Mouse (Mus musculus) T-helper 2 cell (primary cell): Measurements from ENCODE around the gene Mthfr.

Experiments used
- in situ Hi-C: fragments of 300-600 bp; cut with MboI, MseI; formaldehyde crosslinking; loops from one replicate; pipeline ENCODE4 v1.15.1; 2025; ENCODE audit warnings: high pct_unique_total_duplicates

Gene Mthfr

DNA sequence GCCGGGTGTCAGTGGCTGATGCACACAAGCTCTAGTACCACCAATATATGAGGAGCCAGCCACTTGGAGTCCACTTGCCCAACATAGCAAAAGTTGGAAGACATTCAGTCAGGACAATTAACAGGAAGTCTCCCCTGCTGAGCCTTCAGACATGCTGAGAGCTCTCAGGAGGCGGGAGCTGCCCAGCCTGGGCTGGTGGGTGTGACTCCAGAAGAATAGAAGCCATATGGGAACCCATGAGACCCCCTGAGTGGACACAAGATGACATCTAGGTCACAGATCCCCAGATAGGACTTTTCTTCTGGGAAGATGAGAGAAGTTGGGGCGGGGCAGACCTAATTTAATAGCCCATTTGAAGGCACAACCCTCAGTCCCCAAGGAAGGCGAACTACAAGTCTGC, 50.3 kb downstream of the Mthfr start:
- in situ Hi-C loops: no loop called here

- in situ Hi-C loops: no loop called here
These were observed 52.3 kb downstream of the Mthfr start for GRCm38 (mm10) chr4:148091181-148091580.

GRCm38 (mm10) chr4:148092551-148093271, 53.8 kb downstream of the Mthfr start:
- in situ Hi-C loops: no loop called here

DNA sequence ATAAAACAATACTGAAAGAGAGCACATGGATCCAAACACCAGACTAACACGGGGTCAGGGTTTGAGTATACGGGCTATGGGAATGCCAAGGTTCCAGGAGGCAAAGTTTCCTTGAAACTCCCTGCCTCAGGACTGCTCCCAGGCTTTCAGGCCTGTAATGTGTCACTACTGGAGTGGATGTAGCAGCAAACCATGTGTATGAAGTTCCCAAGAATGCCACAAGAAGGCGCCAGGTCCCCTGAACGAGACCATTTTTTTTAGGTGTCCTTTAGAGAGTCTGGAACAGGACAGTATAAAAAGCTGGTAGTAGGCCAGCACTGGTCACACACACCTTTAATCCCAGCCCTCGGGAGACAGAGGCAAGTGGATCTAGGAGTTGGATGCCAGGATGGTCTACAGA, 55.3 kb downstream of the Mthfr start:
- in situ Hi-C loops: no loop called here

DNA sequence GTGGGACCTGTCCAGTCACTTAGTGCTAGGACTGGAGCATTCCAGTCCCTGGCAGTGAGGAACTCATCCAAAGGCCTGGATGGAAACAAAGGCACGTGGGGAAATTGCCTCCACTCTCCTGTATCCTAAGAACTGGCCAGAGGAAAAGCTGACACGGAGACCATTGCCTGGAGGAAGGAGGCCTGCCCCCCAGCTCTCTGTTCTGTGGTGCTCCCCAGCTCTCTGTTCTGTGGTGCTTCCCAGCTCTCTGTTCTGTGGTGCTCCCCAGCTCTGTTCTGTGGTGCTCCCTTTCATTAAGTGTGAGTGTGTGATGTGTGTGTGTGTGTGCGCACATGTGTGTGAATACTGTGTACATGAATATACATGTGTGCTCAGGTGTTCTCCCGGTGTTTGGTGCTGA, 56.2 kb downstream of the Mthfr start:
- in situ Hi-C loops: no loop called here

GRCm38 (mm10) chr4:148097936-148098335, 59.1 kb downstream of the Mthfr start:
- in situ Hi-C loops: no loop called here

DNA sequence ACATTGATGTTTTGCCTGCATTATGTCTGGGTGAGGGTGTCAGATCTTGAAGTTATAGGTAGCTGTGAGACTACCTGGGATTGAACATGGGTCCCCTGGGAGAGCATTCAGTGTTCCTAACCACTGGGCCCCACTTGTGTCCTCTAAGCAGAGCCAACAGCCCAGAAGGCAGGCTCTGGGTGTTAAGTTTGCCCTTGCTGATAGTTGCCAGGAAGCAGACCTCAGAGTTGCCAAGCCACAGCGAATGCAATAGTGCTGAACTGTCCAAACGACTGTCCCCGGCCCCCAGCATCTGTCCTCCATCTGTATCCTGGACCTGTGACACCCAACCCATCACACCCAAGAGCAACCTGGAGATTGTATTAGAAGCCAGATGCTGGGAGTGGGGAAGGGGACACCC, 59.8 kb downstream of the Mthfr start:
- in situ Hi-C loops: no loop called here

- in situ Hi-C loops: no loop called here
These were observed 63.1 kb downstream of the Mthfr start for GRCm38 (mm10) chr4:148101801-148102527.

- in situ Hi-C loops: no loop called here
These were observed 65.3 kb downstream of the Mthfr start for GRCm38 (mm10) chr4:148104146-148104545.

DNA sequence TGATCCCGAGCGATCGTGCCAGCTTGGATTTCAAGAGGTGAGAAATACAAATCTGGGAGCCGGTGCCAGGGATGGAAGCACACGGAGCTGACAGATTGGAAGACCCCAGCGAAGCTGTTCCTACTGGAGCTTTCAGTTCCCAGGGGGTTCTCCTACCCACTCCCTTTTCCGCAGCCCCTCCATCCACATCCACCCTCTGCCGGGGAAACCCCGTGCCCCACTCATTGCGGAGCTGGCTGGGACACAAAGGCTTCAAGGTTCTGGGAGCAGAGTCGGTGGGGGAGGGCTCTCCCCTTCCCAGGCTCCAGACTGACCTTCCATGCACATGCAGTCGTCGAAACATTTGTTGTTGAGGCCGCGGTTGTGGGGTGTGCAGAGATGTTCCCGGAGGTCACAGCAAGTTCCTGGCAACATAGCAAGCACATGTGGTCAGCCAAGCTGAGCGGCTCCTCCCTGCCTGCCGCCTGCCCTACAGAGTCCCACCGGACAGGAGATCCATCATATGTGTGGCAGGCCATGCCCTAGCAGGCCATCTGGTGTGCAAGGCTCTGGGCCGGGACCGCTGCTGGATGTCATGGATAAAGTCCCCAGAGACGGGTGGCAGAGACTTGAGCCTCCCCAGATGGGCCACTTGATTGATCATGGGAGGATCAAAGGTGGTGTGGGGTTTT, 68.9 kb downstream of the Mthfr start:
- in situ Hi-C loops: no loop called here

GRCm38 (mm10) chr4:148108565-148109100, 69.8 kb downstream of the Mthfr start:
- in situ Hi-C loops: no loop called here
